Mouse (Mus musculus) olfactory bulb, adult 2 months (tissue): Measurements from ENCODE around the gene Nr1i3. TPM values are rescaled to one million over a fixed set of nuclear protein-coding genes. Genes with fewer than 3 reads are reported as not detected.

Experiments used
- H3K27ac ChIP-seq: fragments of 200-500 bp; 2 replicates; pipeline ENCODE4 v1.5.1; 2012; ENCODE audit warnings: low read depth, low read length; ENCODE audit not compliant: insufficient read depth
- H3K4me1 ChIP-seq: fragments of 200-500 bp; 2 replicates; pipeline ENCODE4 v1.6.1; 2012; ENCODE audit warnings: low read length; ENCODE audit not compliant: control insufficient read depth, insufficient read depth
- H3K4me3 ChIP-seq: fragments of 200-500 bp; 2 replicates; pipeline ENCODE4 v1.5.1; 2012; ENCODE audit warnings: mild to moderate bottlenecking, low read depth, low read length, moderate library complexity; ENCODE audit not compliant: insufficient read depth
- CTCF ChIP-seq: fragments of 200-500 bp; IDR thresholded peaks from 2 replicates; pipeline ENCODE4 v1.5.1; 2012; ENCODE audit warnings: low read depth, mild to moderate bottlenecking, low read length, moderate library complexity; ENCODE audit not compliant: insufficient read depth
- POLR2A ChIP-seq: fragments of 200-500 bp; IDR thresholded peaks from 2 replicates; pipeline ENCODE4 v1.6.1; 2012; ENCODE audit warnings: mild to moderate bottlenecking, low read depth, low read length, moderate library complexity; ENCODE audit not compliant: insufficient read depth
- WGBS: fragments of 180-500 bp; shearing (Covaris S2); methylation state at CpG from one replicate; pipeline ENCODE4 v1.1.7; 2018; 5-methylcytosine and 5-hydroxymethylcytosine counted together
- polyA plus RNA-seq: library from polyadenylated mRNA; stranded (reverse); fragments of >200 nt; gene quantifications from 2 replicates; pipeline ENCODE4 v1.2.4, GENCODE M21; 2012; ENCODE audit warnings: low replicate concordance; ENCODE audit not compliant: missing spikeins, insufficient read depth, insufficient read length

Nr1i3 gene
- polyA plus RNA-seq, 1 experiment: not detected

GRCm38 (mm10) chr1:171256937-171257548 lies 43.3 kb downstream of the Nr1i3 start:
- H3K4me3 ChIP-seq: no peak overlapping the region
- peaks cover 13% of the 10 kb centered on the region for H3K4me1 ChIP-seq
- no peak for TF ChIP-seq CTCF
- no peak for TF ChIP-seq POLR2A
- WGBS: 62% methylated on average over 15 of the region's 15 CpGs
- no peak overlapping the region for H3K27ac ChIP-seq

DNA sequence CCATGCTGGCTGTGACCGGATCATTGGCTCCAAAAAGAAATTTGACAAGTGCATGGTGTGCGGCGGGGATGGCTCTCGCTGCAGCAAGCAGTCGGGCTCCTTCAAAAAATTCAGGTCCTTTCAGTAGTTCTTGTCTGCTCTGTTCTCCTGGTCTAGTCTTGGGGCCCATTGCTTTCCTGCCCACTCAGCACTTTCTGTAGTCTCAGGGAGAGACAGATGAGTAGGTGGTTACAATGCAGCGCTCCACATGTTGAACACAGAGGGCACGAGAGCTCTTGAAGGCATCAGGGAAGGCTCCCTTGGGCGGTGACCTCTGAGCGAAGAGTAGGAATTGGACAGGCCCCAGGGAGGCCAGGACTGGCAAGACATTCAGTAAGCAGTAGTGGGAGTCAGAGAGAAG lies 44.0 kb downstream of the Nr1i3 start:
- TF ChIP-seq CTCF: no peak
- TF ChIP-seq POLR2A: no peak
- Histone ChIP-seq H3K4me1 (peaks cover 9% of the 10 kb centered on the region), H3K27ac (no peak overlapping the region), H3K4me3 (no peak overlapping the region)
- WGBS: 85% methylated on average over 9 of the region's 9 CpGs

- no peak overlapping the region for H3K27ac ChIP-seq
- peaks cover 7% of the 10 kb centered on the region for H3K4me1 ChIP-seq
- WGBS: 87% methylated on average over 17 of the region's 17 CpGs
- H3K4me3 ChIP-seq: no peak overlapping the region
- TF ChIP-seq POLR2A: no peak
- no peak for TF ChIP-seq CTCF
Measured at GRCm38 (mm10) chr1:171258921-171259320, 45.2 kb downstream of the Nr1i3 start.

DNA sequence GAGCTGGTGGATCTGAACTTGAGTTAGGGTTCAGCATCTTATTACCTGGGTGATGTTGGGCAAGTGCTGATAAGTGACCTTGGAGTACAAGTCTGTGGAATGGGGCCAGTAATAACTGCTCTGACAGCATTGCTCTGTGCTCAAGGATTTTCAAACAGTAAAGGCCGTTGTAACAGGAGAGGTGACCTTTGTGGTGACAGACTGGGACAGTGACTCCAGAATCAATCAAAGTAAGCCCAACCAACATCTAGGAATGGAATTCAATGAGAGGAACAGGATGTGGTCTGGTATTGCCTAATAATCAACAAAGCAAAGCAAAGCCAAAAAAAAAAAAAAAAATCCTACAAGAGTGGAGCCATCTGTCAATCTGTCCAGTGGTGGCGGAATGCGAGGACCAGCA lies 46.5 kb downstream of the Nr1i3 start:
- Histone ChIP-seq H3K4me3 (no peak overlapping the region), H3K4me1 (peaks cover 7% of the 10 kb centered on the region), H3K27ac (no peak overlapping the region)
- 93% methylated on average over 3 of the region's 3 CpGs for WGBS
- TF ChIP-seq POLR2A (no peak), CTCF (no peak)

GRCm38 (mm10) chr1:171262594-171263130 lies 48.9 kb downstream of the Nr1i3 start:
- 2% methylated on average over 8 of the region's 8 CpGs for WGBS
- H3K27ac ChIP-seq: peak overlapping the region; percentile 93
- TF ChIP-seq CTCF (no peak), POLR2A (no peak)
- H3K4me3 ChIP-seq: peak overlapping the region; percentile 33
- H3K4me1 ChIP-seq: peaks cover 7% of the 10 kb centered on the region

GRCm38 (mm10) chr1:171263185-171263611 lies 49.4 kb downstream of the Nr1i3 start:
- Histone ChIP-seq H3K4me3 (no peak overlapping the region), H3K27ac (peak overlapping the region; percentile 93), H3K4me1 (peaks cover 7% of the 10 kb centered on the region)
- no peak for TF ChIP-seq CTCF
- no peak for TF ChIP-seq POLR2A
- WGBS: 0% methylated on average over 2 of the region's 2 CpGs

GRCm38 (mm10) chr1:171263666-171264461 lies 50.1 kb downstream of the Nr1i3 start:
- TF ChIP-seq POLR2A: no peak
- no peak for TF ChIP-seq CTCF
- Histone ChIP-seq H3K4me3 (no peak overlapping the region), H3K27ac (peak overlapping the region; percentile 36), H3K4me1 (peaks cover 7% of the 10 kb centered on the region)
- 65% methylated on average over 3 of the region's 3 CpGs for WGBS

DNA sequence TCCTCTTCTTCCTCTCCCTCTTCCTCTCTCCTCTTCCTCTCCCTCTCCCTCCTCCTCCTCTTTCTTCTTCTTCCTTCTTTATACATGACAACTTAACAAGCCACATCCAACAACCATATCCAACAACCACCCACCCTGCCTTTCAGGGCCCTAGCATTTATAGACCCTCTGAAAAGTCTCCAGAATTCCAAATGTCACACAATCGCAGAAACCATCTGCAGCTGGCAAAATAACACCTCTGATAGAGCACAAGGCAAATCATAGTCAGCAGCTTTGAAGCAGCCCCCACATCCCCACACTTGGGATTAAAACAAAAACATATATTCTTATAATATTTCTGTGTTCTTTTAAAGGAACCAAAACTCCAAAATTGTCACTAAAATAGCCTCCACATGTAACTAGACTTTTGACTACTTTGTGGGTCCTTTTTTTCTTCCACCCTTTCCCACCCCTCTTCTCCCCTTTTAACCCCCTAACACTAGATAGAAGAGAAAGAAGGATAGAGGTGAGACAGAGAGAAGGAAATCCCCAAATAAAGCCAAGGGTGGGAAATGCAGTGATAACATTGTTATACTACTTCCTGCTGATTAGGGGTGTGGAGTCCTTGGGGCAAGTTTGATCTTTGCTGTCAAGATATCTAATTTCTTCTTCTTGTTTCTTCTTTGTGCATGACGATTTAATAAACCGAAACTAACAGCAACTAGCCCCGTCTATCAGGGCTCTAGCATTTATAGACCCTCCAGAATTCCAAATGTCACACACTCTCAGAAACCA lies 52.4 kb downstream of the Nr1i3 start:
- TF ChIP-seq CTCF (no peak), POLR2A (no peak)
- Histone ChIP-seq H3K27ac (no peak overlapping the region), H3K4me1 (peaks cover 8% of the 10 kb centered on the region), H3K4me3 (no peak overlapping the region)
- 68% methylated on average over 4 of the region's 4 CpGs for WGBS

DNA sequence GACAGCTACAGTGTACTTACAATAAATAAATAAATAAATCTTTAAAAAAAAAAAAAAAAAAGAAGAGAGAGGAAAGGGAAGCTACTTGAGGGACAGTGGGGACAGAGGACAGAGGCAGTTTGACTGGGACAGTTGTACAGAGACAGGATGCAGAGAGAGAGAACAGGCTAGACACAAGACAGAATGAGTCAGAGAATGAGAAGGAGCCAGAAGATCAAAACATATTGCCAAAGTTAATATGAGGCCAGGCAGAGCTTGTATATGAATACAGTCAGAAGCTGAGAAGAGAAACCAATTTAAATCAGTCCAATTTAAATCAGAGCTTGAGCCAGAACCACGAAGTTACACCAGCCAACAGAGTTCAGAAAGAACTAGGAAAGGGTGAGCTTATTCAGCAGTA lies 54.6 kb downstream of the Nr1i3 start:
- H3K27ac ChIP-seq: no peak overlapping the region
- no peak overlapping the region for H3K4me3 ChIP-seq
- peaks cover 8% of the 10 kb centered on the region for H3K4me1 ChIP-seq
- TF ChIP-seq CTCF (no peak), POLR2A (no peak)
- WGBS: 53% methylated on average over 1 of the region's 1 CpGs
